Mouse (Mus musculus) kidney, embryonic 15.5 days (tissue): Measurements from ENCODE around the gene Gm3435. TPM values are rescaled to one million over a fixed set of nuclear protein-coding genes. Genes with fewer than 3 reads are reported as not detected.
"Not testable (repeated sequence)": the region's sequence is repeated elsewhere in the genome, so short reads cannot be mapped to it uniquely, and the experiment has no call there.

ENCODE experiments used
- ATAC-seq: fragments of 200-750 bp; cut with Nextera tagmentation; replicated peaks from 2 replicates; pipeline ENCODE4 v1.8.0; 2017; ENCODE audit warnings: moderate TSS enrichment; ENCODE audit not compliant: low FRiP score
- H3K27ac ChIP-seq: fragments of 300-500 bp; sonication (generic); 2 replicates; pipeline ENCODE4 v1.5.1; 2015; ENCODE audit warnings: mild to moderate bottlenecking, inconsistent platforms
- H3K27me3 ChIP-seq: fragments of 300-500 bp; sonication (generic); 2 replicates; pipeline ENCODE4 v1.6.1; 2015; ENCODE audit warnings: inconsistent platforms
- H3K36me3 ChIP-seq: fragments of 300-500 bp; sonication (generic); 2 replicates; pipeline ENCODE4 v1.6.1; 2015; ENCODE audit warnings: inconsistent platforms
- H3K4me1 ChIP-seq: fragments of 300-500 bp; sonication (generic); 2 replicates; pipeline ENCODE4 v1.6.1; 2015; ENCODE audit warnings: inconsistent platforms
- H3K4me2 ChIP-seq: fragments of 300-500 bp; sonication (generic); 2 replicates; pipeline ENCODE4 v1.6.1; 2015; ENCODE audit warnings: moderate library complexity, mild to moderate bottlenecking, inconsistent platforms
- H3K4me3 ChIP-seq: fragments of 300-500 bp; sonication (generic); replicated peaks from 2 replicates; pipeline ENCODE4 v1.5.1; 2015; ENCODE audit warnings: mild to moderate bottlenecking, inconsistent platforms
- H3K9ac ChIP-seq: fragments of 300-500 bp; sonication (generic); 2 replicates; pipeline ENCODE4 v1.6.1; 2015; ENCODE audit warnings: mild to moderate bottlenecking, inconsistent platforms
- H3K9me3 ChIP-seq: fragments of 300-500 bp; sonication (generic); replicated peaks from 2 replicates; pipeline ENCODE4 v1.6.1; 2016; ENCODE audit warnings: inconsistent platforms
- WGBS: fragments of 180-500 bp; shearing (Covaris S2); methylation state at CpG from one replicate; pipeline ENCODE4 v1.1.7; 2015; ENCODE audit warnings: mixed read lengths; 5-methylcytosine and 5-hydroxymethylcytosine counted together
- polyA plus RNA-seq: library from polyadenylated mRNA; unstranded; fragments of >200 nt; fragmentation: Nextera tagmentation; extraction: Ambion mirVana; gene quantifications from 2 replicates; pipeline ENCODE4 v1.2.1, GENCODE M21; 2015

Gm3435 gene
- polyA plus RNA-seq, 1 experiment from 2014 or later, result 8.4 TPM

GRCm38 (mm10) chr17:15053183-15053828, 43.3 kb downstream of the Gm3435 start:
- not testable (repeated sequence) for H3K4me3 ChIP-seq, H3K9me3 ChIP-seq, ATAC-seq, H3K27me3 ChIP-seq, H3K4me1 ChIP-seq, H3K9ac ChIP-seq, H3K27ac ChIP-seq, H3K4me2 ChIP-seq
- H3K36me3 ChIP-seq, result peaks cover 27% of the 10 kb centered on the region
- WGBS, result 94% methylated on average over 7 of the region's 8 CpGs

GRCm38 (mm10) chr17:15053829-15054200, 43.8 kb downstream of the Gm3435 start:
- H3K9ac ChIP-seq, H3K9me3 ChIP-seq, H3K4me3 ChIP-seq, H3K4me2 ChIP-seq, H3K27me3 ChIP-seq, H3K4me1 ChIP-seq, ATAC-seq, H3K27ac ChIP-seq: not testable (repeated sequence)
- H3K36me3 ChIP-seq, result peaks cover 32% of the 10 kb centered on the region
- 86% methylated on average over 13 of the region's 13 CpGs for WGBS

- Histone ChIP-seq H3K27ac (no peak overlapping the region), H3K9me3 (no peaks in the 10 kb centered on the region), H3K4me1 (no peaks in the 10 kb centered on the region), H3K27me3 (no peaks in the 10 kb centered on the region), H3K36me3 (peaks cover 51% of the 10 kb centered on the region), H3K4me2 (no peak overlapping the region), H3K9ac (no peak overlapping the region), H3K4me3 (no peak overlapping the region)
- no peak for ATAC-seq
- WGBS, result 90% methylated on average over 4 of the region's 4 CpGs
Observed at GRCm38 (mm10) chr17:15055925-15056324, 45.9 kb downstream of the Gm3435 start.

- Histone ChIP-seq H3K27me3 (no peaks in the 10 kb centered on the region), H3K36me3 (peaks cover 72% of the 10 kb centered on the region), H3K4me3 (no peak overlapping the region), H3K27ac (no peak overlapping the region), H3K4me2 (no peak overlapping the region), H3K9ac (no peak overlapping the region), H3K9me3 (no peaks in the 10 kb centered on the region), H3K4me1 (no peaks in the 10 kb centered on the region)
- WGBS, result 87% methylated on average over 5 of the region's 5 CpGs
- ATAC-seq, result no peak
Observed at GRCm38 (mm10) chr17:15058161-15058591, 48.2 kb downstream of the Gm3435 start.

GRCm38 (mm10) chr17:15059646-15060045, 49.7 kb downstream of the Gm3435 start:
- Histone ChIP-seq H3K4me1 (no peaks in the 10 kb centered on the region), H3K4me2 (no peak overlapping the region), H3K27ac (no peak overlapping the region), H3K4me3 (no peak overlapping the region), H3K27me3 (no peaks in the 10 kb centered on the region), H3K9me3 (no peaks in the 10 kb centered on the region), H3K9ac (no peak overlapping the region), H3K36me3 (peaks cover 80% of the 10 kb centered on the region)
- 95% methylated on average over 14 of the region's 14 CpGs for WGBS
- no peak for ATAC-seq

GRCm38 (mm10) chr17:15060356-15060755, 50.4 kb downstream of the Gm3435 start:
- H3K4me1 ChIP-seq, result no peaks in the 10 kb centered on the region
- WGBS, result 88% methylated on average over 6 of the region's 6 CpGs
- ATAC-seq, result no peak
- peaks cover 77% of the 10 kb centered on the region for H3K36me3 ChIP-seq
- no peaks in the 10 kb centered on the region for H3K9me3 ChIP-seq
- H3K27ac ChIP-seq, result no peak overlapping the region
- H3K4me2 ChIP-seq, result no peak overlapping the region
- H3K9ac ChIP-seq, result no peak overlapping the region
- no peak overlapping the region for H3K4me3 ChIP-seq
- no peaks in the 10 kb centered on the region for H3K27me3 ChIP-seq

- Histone ChIP-seq H3K4me3 (0 out of 2 replicates have a peak overlapping the region, but pooled peaks have one; percentile 7), H3K4me2 (peak overlapping the region; percentile 50), H3K27me3 (no peaks in the 10 kb centered on the region), H3K9ac (no peak overlapping the region), H3K9me3 (no peaks in the 10 kb centered on the region), H3K4me1 (peaks cover 23% of the 10 kb centered on the region), H3K27ac (no peak overlapping the region), H3K36me3 (peaks cover 33% of the 10 kb centered on the region)
- 40% methylated on average over 13 of the region's 13 CpGs for WGBS
- ATAC-seq, result peak; percentile 77
Observed at GRCm38 (mm10) chr17:15065391-15066024, 55.5 kb downstream of the Gm3435 start.

GRCm38 (mm10) chr17:15066066-15066465, 56.1 kb downstream of the Gm3435 start:
- peak overlapping the region; percentile 50 for H3K4me2 ChIP-seq
- peaks cover 23% of the 10 kb centered on the region for H3K4me1 ChIP-seq
- ATAC-seq, result peak; percentile 68
- no peak overlapping the region for H3K27ac ChIP-seq
- WGBS, result 26% methylated on average over 6 of the region's 6 CpGs
- H3K9me3 ChIP-seq, result no peaks in the 10 kb centered on the region
- no peaks in the 10 kb centered on the region for H3K27me3 ChIP-seq
- H3K4me3 ChIP-seq, result 0 out of 2 replicates have a peak overlapping the region, but pooled peaks have one; percentile 7
- no peak overlapping the region for H3K9ac ChIP-seq
- H3K36me3 ChIP-seq, result peaks cover 28% of the 10 kb centered on the region

GRCm38 (mm10) chr17:15066911-15067310, 56.9 kb downstream of the Gm3435 start:
- no peaks in the 10 kb centered on the region for H3K27me3 ChIP-seq
- H3K4me2 ChIP-seq, result no peak overlapping the region
- H3K4me1 ChIP-seq, result peaks cover 23% of the 10 kb centered on the region
- H3K9ac ChIP-seq, result no peak overlapping the region
- H3K36me3 ChIP-seq, result peaks cover 21% of the 10 kb centered on the region; the same call in 1 of the 2 replicates
- no peak overlapping the region for H3K4me3 ChIP-seq
- no peak overlapping the region for H3K27ac ChIP-seq
- ATAC-seq, result no peak
- 54% methylated on average over 1 of the region's 1 CpGs for WGBS
- H3K9me3 ChIP-seq, result no peaks in the 10 kb centered on the region

- 34% methylated on average over 8 of the region's 8 CpGs for WGBS
- Histone ChIP-seq H3K9ac (no peak overlapping the region), H3K36me3 (peaks cover 8% of the 10 kb centered on the region; the same call in 1 of the 2 replicates), H3K27me3 (no peaks in the 10 kb centered on the region), H3K4me1 (peaks cover 23% of the 10 kb centered on the region), H3K9me3 (no peaks in the 10 kb centered on the region), H3K4me3 (no peak overlapping the region), H3K4me2 (no peak overlapping the region), H3K27ac (no peak overlapping the region)
- no peak for ATAC-seq
Observed at GRCm38 (mm10) chr17:15068040-15068792, 58.2 kb downstream of the Gm3435 start.

GRCm38 (mm10) chr17:15069124-15069523, 59.1 kb downstream of the Gm3435 start:
- no peak overlapping the region for H3K9ac ChIP-seq
- no peak overlapping the region for H3K27ac ChIP-seq
- peaks cover 27% of the 10 kb centered on the region for H3K4me1 ChIP-seq
- 42% methylated on average over 2 of the region's 2 CpGs for WGBS
- 0 out of 2 replicates have a peak, but pooled peaks cover under 1% of the 10 kb centered on the region for H3K36me3 ChIP-seq
- H3K4me3 ChIP-seq, result no peak overlapping the region
- no peaks in the 10 kb centered on the region for H3K9me3 ChIP-seq
- ATAC-seq, result no peak
- H3K4me2 ChIP-seq, result no peak overlapping the region
- no peaks in the 10 kb centered on the region for H3K27me3 ChIP-seq
